Mouse (Mus musculus) gastrocnemius, adult 2 months (tissue): Measurements from ENCODE around the gene Klf16. TPM values are rescaled to one million over a fixed set of nuclear protein-coding genes. Genes with fewer than 3 reads are reported as not detected.
"Not testable (repeated sequence)": the region's sequence is repeated elsewhere in the genome, so short reads cannot be mapped to it uniquely, and the experiment has no call there.

Experiments used
- DNase-seq: peaks from one replicate; pipeline ENCODE4 v3.0.0; 2022
- H3K27ac ChIP-seq: fragments of 200-600 bp; 2 replicates; pipeline ENCODE4 v1.8.1; 2022; ENCODE audit warnings: mild to moderate bottlenecking
- H3K4me3 ChIP-seq: fragments of 200-600 bp; 2 replicates; pipeline ENCODE4 v1.8.1; 2022; ENCODE audit warnings: mild to moderate bottlenecking, moderate library complexity
- CTCF ChIP-seq: fragments of 200-600 bp; IDR thresholded peaks from 2 replicates; pipeline ENCODE4 v1.8.1; 2022; ENCODE audit warnings: antibody characterized with exemption, mild to moderate bottlenecking, moderate library complexity
- intact Hi-C: fragments of 180-260 bp; cut with DNase I; formaldehyde crosslinking; loops from one replicate; pipeline ENCODE4 v1.15.1; 2025
- total RNA-seq, 2 experiments: library from RNA; stranded (reverse); gene quantifications; 2 replicates each; pipeline ENCODE4 v1.2.3; 2021

Klf16 gene
- total RNA-seq, 2 experiments from 2014 or later = 0.92 to 1.9 TPM

- TF ChIP-seq CTCF = no peak
- Histone ChIP-seq H3K4me3 (no peak overlapping the region), H3K27ac (no peak overlapping the region)
- intact Hi-C loops = no loop called here
- DNase-seq = no peak
Observed at GRCm38 (mm10) chr10:80614351-80614750, 37.2 kb upstream of the Klf16 start.

- intact Hi-C loops = no loop called here
Observed at GRCm38 (mm10) chr10:80613821-80614220, 36.7 kb upstream of the Klf16 start.

DNA sequence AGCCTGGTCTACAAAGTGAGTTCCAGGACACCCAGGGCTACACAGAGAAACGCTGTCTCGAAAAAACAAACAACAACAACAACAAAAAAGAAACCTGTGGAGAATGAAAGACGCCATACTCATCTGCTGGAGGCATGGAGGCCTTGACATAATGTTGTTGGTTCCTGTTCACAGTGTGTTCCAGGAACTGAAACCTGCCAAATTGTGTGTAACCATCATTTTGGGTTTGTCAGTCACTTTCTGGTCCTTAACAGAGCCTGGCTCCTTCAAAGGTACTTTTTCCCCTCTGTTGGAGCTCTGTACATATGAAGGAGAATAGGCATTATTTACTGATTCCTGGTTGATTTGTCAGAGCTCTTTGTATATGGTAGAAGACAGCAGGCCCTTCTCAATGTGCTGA, 34.8 kb upstream of the Klf16 start:
- H3K4me3 ChIP-seq = no peak overlapping the region
- TF ChIP-seq CTCF = no peak
- intact Hi-C loops = loop anchor here (2.0 kb wide), 1 partner anchor 73 kb away; no protein-coding TSS in a partner anchor
- H3K27ac ChIP-seq = no peak overlapping the region
- DNase-seq = no peak

More at GRCm38 (mm10) chr10:80613821-80614220, 36.7 kb upstream of the Klf16 start:
- no peak for TF ChIP-seq CTCF
- no peak overlapping the region for H3K27ac ChIP-seq
- no peak for DNase-seq
- no peak overlapping the region for H3K4me3 ChIP-seq

DNA sequence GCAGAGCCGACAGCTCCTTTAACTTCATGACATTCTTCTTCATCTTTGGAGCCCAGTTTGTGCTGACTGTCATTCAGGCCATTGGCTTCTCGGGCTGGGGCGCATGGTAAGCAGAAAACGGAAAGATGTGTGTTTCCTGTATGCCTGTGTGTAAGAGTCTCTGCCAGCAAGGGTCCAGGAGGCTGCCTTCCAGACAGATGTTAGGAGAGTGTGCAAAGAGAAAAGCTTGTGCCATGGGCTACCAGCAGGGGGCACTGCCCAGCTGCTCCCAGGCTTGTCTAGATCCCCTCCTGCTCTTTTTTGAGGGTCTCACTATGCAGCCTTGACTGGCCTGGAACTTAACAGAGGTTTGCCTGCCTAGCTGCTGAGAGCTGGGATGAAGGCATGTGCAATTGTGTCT, 33.9 kb upstream of the Klf16 start:
- no peak overlapping the region for H3K27ac ChIP-seq
- intact Hi-C loops = loop anchor here (2.0 kb wide), 1 partner anchor 74 kb away; no protein-coding TSS in a partner anchor
- H3K4me3 ChIP-seq = no peak overlapping the region
- DNase-seq = peak; percentile 60
- peak; percentile 96 for TF ChIP-seq CTCF

GRCm38 (mm10) chr10:80610116-80610785, 33.1 kb upstream of the Klf16 start:
- TF ChIP-seq CTCF = no peak
- Histone ChIP-seq H3K27ac (no peak overlapping the region), H3K4me3 (no peak overlapping the region)
- intact Hi-C loops = loop anchor here (2.0 kb wide), 1 partner anchor 75 kb away; no protein-coding TSS in a partner anchor
- DNase-seq = no peak

DNA sequence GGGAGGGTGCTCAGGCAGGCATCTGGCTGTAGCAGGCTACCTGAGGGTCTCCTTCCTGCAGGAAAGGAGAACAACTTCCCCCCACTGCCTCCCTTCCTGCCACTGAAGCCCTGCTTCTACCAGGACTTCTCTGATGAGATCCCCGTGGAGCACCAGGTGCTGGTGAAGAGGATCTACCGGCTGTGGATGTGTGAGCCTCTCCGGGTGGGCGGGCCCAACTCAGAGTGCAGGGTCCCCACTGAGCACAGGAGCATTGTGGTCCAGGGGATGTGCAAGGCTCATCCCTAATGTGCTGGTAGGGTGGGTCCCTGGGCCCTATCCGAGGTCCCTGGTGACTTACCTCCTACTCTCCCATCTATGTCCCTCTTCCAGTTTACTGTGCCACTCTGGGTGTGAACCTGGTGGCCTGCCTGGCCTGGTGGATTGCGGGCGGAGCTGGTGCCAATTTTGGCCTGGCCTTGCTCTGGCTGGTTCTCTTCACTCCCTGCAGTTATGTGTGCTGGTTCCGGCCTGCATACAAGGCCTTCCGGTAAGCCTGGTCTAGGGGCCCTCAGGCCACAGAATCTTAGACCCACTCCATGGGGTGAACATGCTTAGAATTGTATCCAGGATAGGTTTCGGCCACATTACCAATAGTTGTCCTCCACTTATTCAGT, 32.3 kb upstream of the Klf16 start:
- TF ChIP-seq CTCF = no peak
- Histone ChIP-seq H3K27ac (no peak overlapping the region), H3K4me3 (no peak overlapping the region)
- intact Hi-C loops = no loop called here
- no peak for DNase-seq

GRCm38 (mm10) chr10:80608435-80608834, 31.3 kb upstream of the Klf16 start:
- TF ChIP-seq CTCF = no peak
- H3K27ac ChIP-seq = no peak overlapping the region
- no peak for DNase-seq
- H3K4me3 ChIP-seq = no peak overlapping the region
- intact Hi-C loops = no loop called here

DNA sequence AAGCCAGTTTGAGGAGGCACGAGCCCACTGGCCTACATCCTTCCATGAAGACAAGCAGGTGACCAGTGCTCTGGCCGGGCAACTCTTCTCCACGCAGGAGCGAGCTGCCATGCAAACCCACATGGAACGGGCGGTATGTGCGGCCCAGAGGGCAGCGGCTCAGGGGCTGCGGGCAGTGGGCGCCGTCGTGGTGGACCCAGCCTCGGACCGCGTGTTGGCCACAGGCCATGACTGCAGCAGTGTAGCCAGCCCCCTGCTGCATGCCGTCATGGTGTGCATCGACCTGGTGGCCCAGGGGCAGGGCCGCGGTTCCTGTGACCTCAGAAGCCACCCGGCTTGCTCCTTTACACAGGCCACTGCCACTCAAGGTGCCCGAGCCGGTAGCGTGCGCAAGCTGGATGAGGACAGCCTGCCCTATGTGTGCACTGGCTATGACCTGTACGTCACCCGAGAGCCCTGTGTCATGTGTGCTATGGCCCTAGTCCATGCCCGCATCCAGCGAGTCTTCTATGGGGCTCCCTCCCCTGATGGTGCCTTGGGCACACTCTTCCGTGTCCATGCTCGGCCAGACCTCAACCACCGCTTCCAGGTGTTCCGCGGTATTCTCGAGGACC, 29.7 kb upstream of the Klf16 start:
- H3K4me3 ChIP-seq = no peak overlapping the region
- no peak overlapping the region for H3K27ac ChIP-seq
- intact Hi-C loops = no loop called here
- TF ChIP-seq CTCF = no peak
- no peak for DNase-seq

DNA sequence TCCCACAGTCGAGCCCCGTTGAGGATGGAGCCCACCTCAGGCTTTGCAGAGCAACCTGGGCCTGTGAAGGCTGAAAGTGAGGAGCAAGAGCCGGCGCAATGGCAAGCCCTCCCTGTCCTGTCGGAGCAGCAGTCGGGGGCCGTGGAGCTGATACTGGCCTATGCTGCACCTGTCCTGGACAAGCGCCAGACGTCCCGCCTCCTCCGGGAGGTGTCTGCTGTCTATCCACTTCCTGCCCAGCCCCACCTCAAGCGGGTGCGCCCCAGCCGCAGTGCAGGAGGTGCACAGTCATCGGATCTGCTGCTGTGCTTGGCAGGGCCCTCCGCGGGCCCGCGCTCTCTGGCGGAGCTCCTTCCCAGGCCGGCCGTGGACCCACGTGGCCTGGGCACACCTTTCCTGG, 29.2 kb upstream of the Klf16 start:
- intact Hi-C loops = no loop called here

DNA sequence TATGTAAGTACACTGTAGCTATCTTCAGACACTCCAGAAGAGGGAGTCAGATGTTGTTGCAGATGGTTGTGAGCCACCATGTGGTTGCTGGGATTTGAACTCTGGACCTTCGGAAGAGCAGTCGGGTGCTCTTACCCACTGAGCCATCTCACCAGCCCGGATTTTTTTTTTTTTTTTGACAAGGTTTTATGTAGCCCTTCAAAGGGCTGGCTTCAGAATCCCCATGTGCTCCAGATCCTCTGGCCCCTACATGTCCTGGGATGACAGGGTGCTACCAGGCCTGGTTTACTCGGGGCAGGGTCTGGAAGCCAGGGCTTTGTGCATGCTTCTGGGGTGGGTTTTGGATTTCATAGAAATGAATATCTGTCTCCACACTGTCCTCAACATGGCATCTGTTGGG, 28.6 kb upstream of the Klf16 start, which contains the start of gene Gm49322:
TSS of gene Gm49322 (plus strand) at position 301 of the 400 bp plus-strand sequence.
- intact Hi-C loops, DNase-seq, H3K27ac ChIP-seq, H3K4me3 ChIP-seq: not testable (repeated sequence)

More for the DNA sequence above, 29.2 kb upstream of the Klf16 start:
- no peak overlapping the region for H3K27ac ChIP-seq
- H3K4me3 ChIP-seq = no peak overlapping the region
- peak; percentile 46 for DNase-seq
- TF ChIP-seq CTCF = no peak

DNA sequence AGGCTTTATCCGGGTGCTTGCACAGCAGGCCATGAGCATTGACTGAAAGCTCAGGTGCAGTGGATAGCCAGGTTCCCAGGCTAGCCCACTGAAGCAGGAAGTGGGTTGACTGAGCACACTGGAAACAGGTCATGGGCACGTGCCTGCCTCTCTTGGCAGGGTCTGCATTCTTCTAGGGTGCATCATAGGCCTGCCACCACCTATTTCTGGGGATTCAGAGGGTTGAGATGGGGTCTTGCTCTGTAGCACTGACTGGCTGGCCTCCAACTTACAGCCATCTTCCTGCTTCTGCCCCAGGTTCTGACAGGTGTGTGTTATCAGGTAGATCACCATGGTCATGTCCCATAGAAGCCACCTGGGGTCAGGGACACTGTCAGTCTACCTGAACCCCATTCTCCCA, 27.9 kb upstream of the Klf16 start:
- Histone ChIP-seq H3K4me3 (no peak overlapping the region), H3K27ac (no peak overlapping the region)
- no peak for DNase-seq
- TF ChIP-seq CTCF = no peak
- intact Hi-C loops = no loop called here

DNA sequence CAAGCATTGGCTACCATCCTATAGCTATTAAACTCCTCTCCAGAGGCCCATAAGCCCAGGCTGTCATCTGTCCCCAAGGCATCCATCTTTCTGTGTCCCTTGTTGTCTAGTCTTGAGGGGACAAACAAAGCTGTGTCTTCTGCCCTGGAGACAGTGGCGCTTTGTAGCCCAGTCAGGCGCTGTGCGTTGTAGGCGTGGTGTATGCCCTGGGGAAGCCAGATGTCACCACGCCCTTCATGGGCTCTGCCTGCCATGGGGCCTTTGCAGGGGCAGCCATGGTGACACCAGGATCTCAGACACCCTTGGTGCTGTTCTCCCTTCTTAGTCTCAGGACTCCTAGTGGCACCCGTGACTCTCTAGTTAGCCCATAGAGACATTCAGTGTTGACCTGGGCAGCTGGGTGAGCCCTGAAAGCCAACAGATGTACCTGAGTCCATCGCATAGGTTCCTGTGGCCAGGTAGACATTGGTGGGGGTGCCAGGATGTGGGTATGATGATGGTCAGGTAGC, 26.9 kb upstream of the Klf16 start:
- intact Hi-C loops = no loop called here
- no peak for TF ChIP-seq CTCF
- H3K27ac ChIP-seq = peak overlapping the region; percentile 94

DNA sequence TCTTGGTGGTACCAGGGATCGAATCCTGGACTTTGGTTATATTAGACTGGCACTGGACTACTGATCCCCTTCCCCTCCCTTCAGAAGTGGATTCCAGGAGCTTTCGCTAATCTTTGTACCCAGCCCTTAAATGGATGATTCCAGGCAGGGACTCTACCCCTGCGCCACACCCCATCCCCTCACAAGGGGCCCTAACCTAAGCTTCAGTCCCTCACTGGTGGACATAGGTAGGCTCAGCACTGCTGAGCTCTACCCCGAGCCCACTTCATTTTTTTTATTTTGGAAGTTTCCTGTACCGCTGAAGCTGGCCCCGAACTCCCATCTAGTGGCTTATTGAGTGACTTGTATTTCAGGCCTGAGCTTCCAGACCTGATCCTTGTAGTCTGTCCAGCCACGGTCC, 26.2 kb upstream of the Klf16 start:
- intact Hi-C loops = no loop called here
- Histone ChIP-seq H3K27ac (peak overlapping the region; percentile 94), H3K4me3 (peak overlapping the region; percentile 96)
- no peak for DNase-seq
- no peak for TF ChIP-seq CTCF

More for the DNA sequence above, 26.9 kb upstream of the Klf16 start:
- no peak for DNase-seq
- peak overlapping the region; percentile 96 for H3K4me3 ChIP-seq
